Mouse (Mus musculus) liver (tissue): ENCODE data around the gene Padi4.

Experiments used
- DNase-seq: peaks from one replicate; pipeline ENCODE4 v3.0.0-alpha.2; 2020; ENCODE audit warnings: mixed read lengths

The Padi4 gene

GRCm38 (mm10) chr4:140701049-140701715 is 72.9 kb downstream of the Padi4 start:
- DNase-seq: peak; percentile 86

- no peak for DNase-seq
Observed at GRCm38 (mm10) chr4:140700269-140701018, 73.6 kb downstream of the Padi4 start, which contains the start of gene Rcc2. Gene Rcc2, plus strand, starts transcription at chr4:140700541.

- peak; percentile 86 for DNase-seq
Observed at GRCm38 (mm10) chr4:140699441-140700127, 74.5 kb downstream of the Padi4 start.
